In the genomic region with DNA sequence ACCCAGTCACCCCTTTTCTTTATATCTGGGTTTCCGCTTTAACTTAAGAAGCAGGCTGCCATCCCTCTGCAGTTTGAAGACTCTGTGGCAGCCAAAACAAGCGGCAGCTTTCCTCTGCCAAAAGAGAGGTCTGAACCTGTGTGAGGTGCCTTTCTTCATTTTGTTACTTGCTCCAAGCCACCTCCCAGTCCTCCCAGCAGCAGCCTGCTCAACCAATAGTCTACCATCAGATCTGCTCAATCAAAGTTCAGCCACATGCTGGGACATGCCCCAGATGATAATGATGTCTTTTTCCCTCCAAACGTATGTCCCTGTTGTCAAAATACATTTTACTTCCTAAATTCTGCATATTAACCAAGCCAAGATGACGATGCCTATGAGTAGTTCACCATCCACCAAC, we compare ENCODE assay signal across 32 mouse cellular contexts.
"Had no signal": no experiment of that assay in that cellular context is flagged by ENCODE, and none has a peak within 500 bp of the region (broad histone marks: within the 10 kb centered on the region; RNA-seq: fewer than 3 reads in every experiment).

No protein-coding gene starts in this region.

- H3K9me3 ChIP-seq: heart, embryonic 15.5 days; hindbrain, embryonic 10.5 days; hindbrain, embryonic 12.5 days; hindbrain, embryonic 13.5 days; hindbrain, embryonic 15.5 days; intestine, embryonic 15.5 days; kidney, embryonic 15.5 days had no signal

- H3K27ac ChIP-seq: heart, embryonic 15.5 days; hindbrain, embryonic 10.5 days; hindbrain, embryonic 12.5 days; hindbrain, embryonic 13.5 days; hindbrain, embryonic 14.5 days; hindbrain, embryonic 15.5 days; hindbrain, postnatal 0 days; intestine, embryonic 15.5 days; kidney, embryonic 15.5 days; kidney, postnatal 0 days; layer of hippocampus, adult 2 months; left cerebral cortex, adult 2 months had no signal

- ATAC-seq: hindbrain, embryonic 16.5 days; hindbrain, postnatal 0 days; inflammation-experienced regulatory T-cells, adult 6 months; intestine, embryonic 15.5 days; intestine, embryonic 16.5 days; intestine, postnatal 0 days had no signal

- H3K4me3 ChIP-seq: heart, embryonic 15.5 days; hindbrain, embryonic 10.5 days; hindbrain, embryonic 12.5 days; hindbrain, embryonic 13.5 days; hindbrain, embryonic 15.5 days; intestine, embryonic 15.5 days; kidney, embryonic 15.5 days; layer of hippocampus, adult 2 months; left cerebral cortex, adult 2 months had no signal

- H3K4me1 ChIP-seq: heart, embryonic 15.5 days; hindbrain, embryonic 10.5 days; hindbrain, embryonic 12.5 days; hindbrain, embryonic 13.5 days; hindbrain, embryonic 15.5 days; intestine, embryonic 15.5 days; kidney, embryonic 15.5 days had no signal

- H3K4me2 ChIP-seq: heart, embryonic 15.5 days; hindbrain, embryonic 12.5 days; hindbrain, embryonic 13.5 days; hindbrain, embryonic 14.5 days; hindbrain, embryonic 15.5 days; intestine, embryonic 15.5 days; kidney, embryonic 15.5 days had no signal

- H3K27me3 ChIP-seq: heart, embryonic 15.5 days; hindbrain, embryonic 12.5 days; hindbrain, embryonic 13.5 days; hindbrain, embryonic 15.5 days; intestine, embryonic 15.5 days; kidney, embryonic 15.5 days had no signal

- H3K36me3 ChIP-seq: heart, embryonic 15.5 days; hindbrain, embryonic 10.5 days; hindbrain, embryonic 12.5 days; hindbrain, embryonic 13.5 days; hindbrain, embryonic 15.5 days; intestine, embryonic 15.5 days; kidney, embryonic 15.5 days had no signal

- H3K9ac ChIP-seq: heart, embryonic 15.5 days; hindbrain, embryonic 12.5 days; hindbrain, embryonic 13.5 days; hindbrain, embryonic 14.5 days; hindbrain, embryonic 15.5 days; intestine, embryonic 15.5 days; kidney, embryonic 15.5 days had no signal

- DNase-seq: heart, postnatal 10 days; heart, postnatal 14 days; heart, postnatal 36 days; heart, postnatal 4 days; kidney, adult 11 months; kidney, adult 18-20 months; kidney, adult 2 months; kidney, adult 8-10 months; kidney, adult 9 months; kidney, postnatal 10 days; kidney, postnatal 14 days; kidney, postnatal 25 days; kidney, postnatal 36 days; kidney, postnatal 4 days; layer of hippocampus, adult 9-11 months; layer of hippocampus, postnatal 36 days had no signal
